Mouse (Mus musculus) liver, postnatal 0 days (tissue): ENCODE data around the gene Sec24d.

Experiments
- CTCF ChIP-seq: sonication (generic); IDR thresholded peaks from 2 replicates; pipeline ENCODE4 v1.5.1; 2016; ENCODE audit warnings: antibody characterized with exemption, low read depth
- EP300 ChIP-seq: IDR thresholded peaks from 2 replicates; pipeline ENCODE4 v1.6.1; 2016; ENCODE audit warnings: antibody characterized with exemption, low read depth, mild to moderate bottlenecking

DNA sequence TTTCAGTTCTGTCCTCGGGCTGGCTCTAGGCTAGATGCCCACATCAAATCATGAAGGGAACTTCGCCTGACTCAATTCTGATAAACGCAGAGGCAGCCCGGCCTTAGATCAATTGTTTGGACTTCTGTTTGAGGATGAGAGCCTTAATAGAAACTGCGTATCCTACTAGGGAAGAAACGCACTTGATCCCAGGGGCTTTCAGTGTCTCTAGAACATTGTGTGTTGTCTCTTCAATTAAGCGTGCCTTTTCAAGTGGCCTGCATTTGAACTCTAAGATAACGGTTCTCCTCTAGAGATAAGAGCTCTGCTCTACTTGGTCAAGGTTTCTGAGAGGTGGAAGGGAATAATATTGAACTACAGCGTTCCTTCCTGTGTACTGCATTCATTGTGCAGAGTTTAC, 49.8 kb downstream of the Sec24d start:
- no peak for TF ChIP-seq CTCF
- TF ChIP-seq EP300, result no peak
